Mouse (Mus musculus) heart, adult 2 months (tissue): Measurements from ENCODE around the gene Asb5. TPM values are rescaled to one million over a fixed set of nuclear protein-coding genes. Genes with fewer than 3 reads are reported as not detected.

Source experiments
- DNase-seq, 2 experiments: peaks; one replicate each; pipeline ENCODE4 v3.0.0; 2021
- H3K27ac ChIP-seq: fragments of 200-600 bp; 2 replicates; pipeline ENCODE4 v1.8.1; 2022
- H3K27me3 ChIP-seq: fragments of 200-500 bp; 2 replicates; pipeline ENCODE4 v1.6.1; 2012; ENCODE audit warnings: mild to moderate bottlenecking, low read length, inconsistent platforms, mixed read lengths; ENCODE audit not compliant: control insufficient read depth, insufficient read depth
- H3K36me3 ChIP-seq: fragments of 200-500 bp; 2 replicates; pipeline ENCODE4 v1.6.1; 2012; ENCODE audit warnings: low read length, inconsistent platforms; ENCODE audit not compliant: control insufficient read depth, insufficient read depth
- H3K4me1 ChIP-seq: fragments of 200-500 bp; 2 replicates; pipeline ENCODE4 v1.6.1; 2011; ENCODE audit warnings: low read length; ENCODE audit not compliant: control insufficient read depth, insufficient read depth
- H3K4me3 ChIP-seq: fragments of 200-600 bp; 2 replicates; pipeline ENCODE4 v1.8.1; 2022
- H3K79me2 ChIP-seq: fragments of 200-500 bp; replicated peaks from 2 replicates; pipeline ENCODE4 v1.6.1; 2012; ENCODE audit warnings: mild to moderate bottlenecking, inconsistent platforms, low read length, moderate library complexity, mixed read lengths; ENCODE audit not compliant: control insufficient read depth, insufficient read depth
- H3K9ac ChIP-seq: fragments of 200-500 bp; 2 replicates; pipeline ENCODE4 v1.6.1; 2012; ENCODE audit warnings: low read depth, mild to moderate bottlenecking, control low read depth, inconsistent platforms, low read length, mixed read lengths
- CTCF ChIP-seq: fragments of 200-600 bp; IDR thresholded peaks from 2 replicates; pipeline ENCODE4 v1.8.1; 2022; ENCODE audit warnings: antibody characterized with exemption, mild to moderate bottlenecking, moderate library complexity
- EP300 ChIP-seq: fragments of 200-500 bp; IDR thresholded peaks from 2 replicates; pipeline ENCODE4 v1.6.1; 2011; ENCODE audit warnings: low read depth, low read length, control low read depth; ENCODE audit not compliant: insufficient read depth
- POLR2A ChIP-seq: fragments of 200-500 bp; IDR thresholded peaks from 2 replicates; pipeline ENCODE4 v1.6.1; 2011; ENCODE audit warnings: mild to moderate bottlenecking, low read depth, low read length, control low read depth; ENCODE audit not compliant: insufficient read depth
- WGBS: fragments of 180-500 bp; shearing (Covaris S2); methylation state at CpG from one replicate; pipeline ENCODE4 v1.1.7; 2018; 5-methylcytosine and 5-hydroxymethylcytosine counted together
- intact Hi-C: fragments of 180-260 bp; cut with DNase I; formaldehyde crosslinking; loops from one replicate; pipeline ENCODE4 v1.15.1; 2025
- long read RNA-seq: library from polyadenylated mRNA; stranded (forward); transcript quantifications from one replicate; pipeline ENCODE4 v2.0.0, GENCODE M21; 2021
- polyA plus RNA-seq: library from polyadenylated mRNA; depleted of rRNA; stranded (reverse); fragments of >200 nt; gene quantifications from 2 replicates; pipeline ENCODE4 v1.2.3, GENCODE M21; 2012; rRNA removed
- total RNA-seq, 2 experiments: library from RNA; stranded (reverse); gene quantifications; 2 replicates each; pipeline ENCODE4 v1.2.3; 2021

Asb5 gene
- 10 to 100 TPM; 18.6 to 22.6 TPM for total RNA-seq
- polyA plus RNA-seq, result 25.4 and 54.8 TPM in 2 replicates
- long read RNA-seq, partial matches to known transcripts, result 1 of 18 reads
- long read RNA-seq, other reads (novel, unspliced or antisense), result 17 of 18 reads

GRCm38 (mm10) chr8:54529382-54530296 is at the start of gene Asb5, which contains the start of gene Spcs3:
Gene Asb5 (plus strand): TSS chr8:54529580.
Gene Spcs3 (minus strand): TSS chr8:54529998.
- WGBS, result under 1% methylated on average over 88 of the region's 89 CpGs
- peaks cover 18% of the 10 kb centered on the region for H3K36me3 ChIP-seq
- peak within 1 kb of the TSS; percentile 81 for H3K9ac ChIP-seq
- peak; percentile 71 for TF ChIP-seq POLR2A
- TF ChIP-seq CTCF, result no peak
- no peak for TF ChIP-seq EP300
- H3K4me1 ChIP-seq, result no peaks in the 10 kb centered on the region; the same call in 1 of the 2 replicates
- intact Hi-C loops, result loop anchor here (5.0 kb wide), 1 partner anchor 43 kb away; no protein-coding TSS in a partner anchor
- DNase-seq, result peak; percentile 97
- H3K27ac ChIP-seq, result peak within 1 kb of the TSS; percentile 97
- no peaks in the 10 kb centered on the region for H3K79me2 ChIP-seq
- H3K27me3 ChIP-seq, result no peaks in the 10 kb centered on the region
- peak within 1 kb of the TSS; percentile 83 for H3K4me3 ChIP-seq

- peak overlapping the region; percentile 39 for H3K27ac ChIP-seq
- H3K4me3 ChIP-seq, result peak overlapping the region; percentile 30
- no peaks in the 10 kb centered on the region for H3K36me3 ChIP-seq
- H3K27me3 ChIP-seq, result no peaks in the 10 kb centered on the region
- DNase-seq, result peak; percentile 31 to 36
- intact Hi-C loops, result loop anchor here (2.0 kb wide), 1 partner anchor 92 kb away; no protein-coding TSS in a partner anchor
- H3K9ac ChIP-seq, result peak overlapping the region; percentile 4; the same call in 1 of the 2 replicates
- 23% methylated on average over 19 of the region's 19 CpGs for WGBS
- no peaks in the 10 kb centered on the region; the same call in 1 of the 2 replicates for H3K4me1 ChIP-seq
- no peaks in the 10 kb centered on the region for H3K79me2 ChIP-seq
- TF ChIP-seq POLR2A (no peak), EP300 (0 out of 2 replicates have a peak, but pooled peaks have one; percentile 18), CTCF (0 out of 2 replicates have a peak, but pooled peaks have one; percentile 5)
These were observed 42.7 kb upstream of the Asb5 start for GRCm38 (mm10) chr8:54486555-54487273.

- 86% methylated on average over 4 of the region's 4 CpGs for WGBS
- Histone ChIP-seq H3K27me3 (no peaks in the 10 kb centered on the region), H3K4me3 (no peak overlapping the region), H3K79me2 (no peaks in the 10 kb centered on the region), H3K9ac (no peak overlapping the region), H3K4me1 (no peaks in the 10 kb centered on the region; the same call in 1 of the 2 replicates), H3K36me3 (no peaks in the 10 kb centered on the region), H3K27ac (no peak overlapping the region)
- intact Hi-C loops, result no loop called here
- TF ChIP-seq CTCF, result no peak
- TF ChIP-seq EP300, result no peak
- TF ChIP-seq POLR2A, result no peak
- no peak for DNase-seq
These were observed 40.9 kb upstream of the Asb5 start for GRCm38 (mm10) chr8:54488437-54488836.

DNA sequence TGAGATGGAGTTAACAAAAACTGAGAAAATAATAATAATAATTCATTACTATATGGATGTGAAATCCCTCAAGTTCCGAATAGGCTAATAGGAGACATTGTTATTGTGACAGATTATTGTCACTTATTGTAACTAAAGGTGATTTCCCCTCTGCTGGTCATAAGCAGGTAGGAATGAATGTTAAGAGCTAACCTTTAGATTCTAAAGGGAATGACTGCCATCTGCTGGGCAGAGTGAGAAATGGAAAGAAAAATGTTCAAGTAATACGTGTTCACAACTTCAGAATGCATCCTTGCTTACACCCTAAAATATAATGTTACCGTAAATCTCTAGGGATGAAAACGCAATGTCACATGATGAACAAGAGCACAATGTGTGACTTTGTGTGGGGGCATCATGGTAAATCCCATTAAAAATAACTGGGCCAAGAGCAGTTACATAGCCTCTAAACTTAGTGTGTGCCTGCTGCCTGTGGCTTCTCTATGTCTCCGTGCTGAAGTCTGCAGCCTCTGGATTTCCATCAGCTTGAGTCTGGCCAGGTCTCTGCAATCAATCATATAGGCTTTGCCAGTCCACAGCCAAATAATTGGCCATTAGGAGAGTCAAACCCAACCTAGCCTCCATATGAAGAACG is 38.2 kb upstream of the Asb5 start:
- intact Hi-C loops, result loop anchor here (2.0 to 10.0 kb wide), 4 partner anchors 336 to 884 kb away; partner anchors contain the start of gene Vegfc
- 20% methylated on average over 6 of the region's 6 CpGs for WGBS
- Histone ChIP-seq H3K27ac (no peak overlapping the region), H3K4me3 (no peak overlapping the region), H3K27me3 (no peaks in the 10 kb centered on the region), H3K4me1 (no peaks in the 10 kb centered on the region; the same call in 1 of the 2 replicates), H3K79me2 (no peaks in the 10 kb centered on the region), H3K36me3 (no peaks in the 10 kb centered on the region), H3K9ac (no peak overlapping the region)
- no peak for TF ChIP-seq EP300
- TF ChIP-seq CTCF, result peak; percentile 88
- TF ChIP-seq POLR2A, result no peak
- DNase-seq, result no peak

- no peak for DNase-seq
- H3K27ac ChIP-seq, result no peak overlapping the region
- no peaks in the 10 kb centered on the region for H3K36me3 ChIP-seq
- no peaks in the 10 kb centered on the region for H3K27me3 ChIP-seq
- 62% methylated on average over 4 of the region's 4 CpGs for WGBS
- intact Hi-C loops, result loop anchor here (2.0 to 10.0 kb wide), 4 partner anchors 337 to 885 kb away; partner anchors contain the start of gene Vegfc
- no peak overlapping the region for H3K4me3 ChIP-seq
- H3K9ac ChIP-seq, result no peak overlapping the region
- H3K4me1 ChIP-seq, result no peaks in the 10 kb centered on the region; the same call in 1 of the 2 replicates
- TF ChIP-seq CTCF (no peak), POLR2A (no peak), EP300 (no peak)
- H3K79me2 ChIP-seq, result no peaks in the 10 kb centered on the region
These were observed 37.4 kb upstream of the Asb5 start for GRCm38 (mm10) chr8:54491934-54492333.
